Mouse (Mus musculus) ES-E14 (cell line): ENCODE data around the gene Baiap2l2.

Experiments
- CHD2 ChIP-seq: IDR thresholded peaks from 2 replicates; pipeline ENCODE4 v1.6.1; 2014; ENCODE audit warnings: mild to moderate bottlenecking, low read depth, low read length, inconsistent platforms
- HCFC1 ChIP-seq: IDR thresholded peaks from 2 replicates; pipeline ENCODE4 v1.6.1; 2012; ENCODE audit warnings: low read length, inconsistent platforms, borderline replicate concordance; ENCODE audit not compliant: insufficient read depth
- MAFK ChIP-seq: IDR thresholded peaks from 2 replicates; pipeline ENCODE4 v1.6.1; 2014; ENCODE audit warnings: mild to moderate bottlenecking, low read depth, low read length, inconsistent platforms; ENCODE audit not compliant: insufficient read depth
- ZC3H11A ChIP-seq: IDR thresholded peaks from 2 replicates; pipeline ENCODE4 v1.6.1; 2012; ENCODE audit warnings: low read depth, mild to moderate bottlenecking, inconsistent platforms, low read length, borderline replicate concordance
- ZNF384 ChIP-seq: IDR thresholded peaks from 2 replicates; pipeline ENCODE4 v1.6.1; 2012; ENCODE audit warnings: low read depth, low read length, inconsistent platforms

GRCm38 (mm10) chr15:79251781-79252491 is 33.4 kb downstream of the Baiap2l2 start:
- TF ChIP-seq CHD2 (no peak), HCFC1 (no peak), ZNF384 (no peak), ZC3H11A (no peak), MAFK (no peak)
